Mouse (Mus musculus) fibroblast of lung, adult 2 months (primary cell): ENCODE measurements around the gene Cers6.

Source experiments
- DNase-seq: peaks from one replicate; pipeline ENCODE4 v3.0.0-alpha.2; 2011; ENCODE audit warnings: low read depth

The Cers6 gene

DNA sequence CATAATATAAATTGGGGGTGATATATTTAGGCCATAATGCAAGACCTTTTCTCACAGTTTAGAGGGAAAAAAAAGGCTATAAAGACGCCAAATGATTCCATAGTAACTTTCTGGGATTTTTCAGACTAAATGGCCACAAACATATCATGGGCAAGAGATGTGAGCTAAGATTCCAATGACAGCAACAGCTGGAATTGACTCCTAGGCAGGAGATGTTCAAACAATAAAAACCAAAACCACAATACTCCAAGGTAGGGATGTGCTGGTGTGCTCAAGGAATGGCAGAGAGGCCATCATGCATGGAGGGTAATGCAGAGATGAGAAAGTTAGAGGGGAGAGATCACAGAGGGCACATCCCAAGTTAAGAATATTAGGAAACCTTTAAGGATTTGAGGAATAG lies 257.8 kb downstream of the Cers6 start:
- DNase-seq: no peak

- no peak for DNase-seq
Observed at GRCm38 (mm10) chr2:69119718-69120117, 258.5 kb downstream of the Cers6 start.

GRCm38 (mm10) chr2:69121681-69122080 lies 260.4 kb downstream of the Cers6 start:
- peak; percentile 19 for DNase-seq

DNA sequence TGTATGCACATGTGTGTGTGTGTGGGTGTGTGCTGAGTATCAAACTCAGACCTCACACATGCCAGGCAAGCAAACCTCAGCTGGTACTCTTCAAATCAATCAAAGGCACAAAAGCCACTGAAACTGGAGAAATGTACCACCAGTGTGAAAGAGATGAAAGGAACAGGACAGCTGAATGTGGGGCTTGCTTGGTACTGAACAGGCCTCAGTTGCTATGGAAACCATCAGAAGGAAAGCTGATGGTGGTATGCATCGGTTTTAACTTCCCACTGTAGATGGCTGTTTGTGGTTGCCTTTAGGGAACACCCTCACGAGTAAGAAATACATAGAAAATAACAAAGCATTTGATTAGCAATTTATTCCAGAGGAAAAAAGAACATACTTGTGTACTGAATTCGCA lies 264.2 kb downstream of the Cers6 start:
- no peak for DNase-seq

DNA sequence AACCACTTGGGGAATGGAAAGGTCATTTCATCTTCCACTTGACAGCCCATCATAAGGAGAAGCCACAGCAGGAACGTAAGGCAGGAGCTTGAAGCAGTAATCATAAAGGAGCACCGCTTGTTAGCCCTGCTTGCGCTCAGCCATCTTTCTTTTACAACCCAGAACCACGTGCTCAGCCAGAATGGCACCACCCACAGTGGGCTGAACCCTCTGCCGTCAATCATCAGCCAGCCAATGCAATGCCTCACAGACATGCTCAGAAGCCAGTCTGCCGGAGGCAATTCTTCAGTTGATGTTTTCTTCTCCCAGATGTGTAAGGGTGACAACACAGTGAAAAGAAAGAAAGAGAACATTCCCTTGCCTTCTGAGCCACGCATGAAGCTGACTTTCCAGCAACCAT lies 267.1 kb downstream of the Cers6 start:
- DNase-seq: no peak

- no peak for DNase-seq
Observed at GRCm38 (mm10) chr2:69128921-69129395, 267.7 kb downstream of the Cers6 start.

DNA sequence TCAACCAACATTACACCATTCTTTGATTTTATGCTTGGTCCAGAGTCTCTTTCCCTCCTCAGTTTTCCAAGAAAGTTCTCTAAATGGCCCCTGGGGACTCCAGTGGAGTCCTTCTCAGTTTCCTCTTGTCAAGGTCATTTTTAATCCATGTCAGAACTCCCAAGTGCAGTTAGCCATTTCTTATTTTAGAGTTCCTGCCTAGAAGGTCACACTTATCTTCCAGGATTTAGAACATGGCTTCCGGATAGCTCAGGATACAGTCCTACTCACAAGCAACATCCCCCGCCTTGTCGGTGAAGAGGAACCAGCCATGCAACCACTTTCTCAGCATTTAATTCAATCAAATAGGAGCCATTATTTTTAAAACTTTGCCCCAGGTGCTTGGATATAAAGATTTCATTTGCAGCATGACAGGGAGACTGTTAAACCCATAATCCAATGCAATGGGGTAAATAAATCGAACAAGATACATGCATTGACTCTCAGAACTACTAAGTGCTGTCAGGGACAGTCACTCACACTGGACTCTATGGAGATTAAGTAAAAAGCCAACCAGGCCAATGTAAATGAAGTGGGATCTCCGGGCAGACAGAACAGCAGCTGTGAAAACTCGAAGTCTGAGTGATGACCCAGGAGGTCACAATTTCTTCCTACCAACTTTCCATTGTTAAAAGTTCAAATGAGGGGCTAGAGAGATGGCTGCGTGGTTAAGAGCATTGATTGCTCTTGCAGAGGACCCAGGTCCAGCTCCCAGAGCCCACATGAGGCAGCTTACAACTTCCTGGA lies 268.4 kb downstream of the Cers6 start:
- DNase-seq: no peak

GRCm38 (mm10) chr2:69132046-69132445 lies 270.8 kb downstream of the Cers6 start:
- no peak for DNase-seq

- DNase-seq: no peak
Observed at GRCm38 (mm10) chr2:69132488-69133040, 271.3 kb downstream of the Cers6 start.

DNA sequence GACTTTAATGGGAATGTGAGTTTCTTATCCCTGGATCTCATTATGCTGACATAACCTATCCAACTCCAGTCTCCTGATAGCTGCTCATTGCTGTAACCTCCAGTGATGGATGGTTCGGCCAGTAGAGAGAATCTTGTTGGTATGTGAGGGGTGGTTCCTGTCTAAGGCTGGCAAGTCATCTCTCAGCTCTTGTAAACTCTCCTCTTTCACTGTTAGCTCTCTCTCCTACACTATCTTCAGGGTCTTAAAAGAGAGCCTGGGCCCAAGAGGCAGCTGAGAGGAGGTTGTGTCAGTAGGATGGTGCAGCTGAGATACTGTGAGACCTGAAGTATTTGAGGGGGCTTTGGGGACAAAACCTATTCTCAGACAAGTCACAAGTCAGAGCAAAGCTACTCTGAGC lies 272.9 kb downstream of the Cers6 start:
- no peak for DNase-seq

- DNase-seq: no peak
Observed at GRCm38 (mm10) chr2:69134937-69135336, 273.7 kb downstream of the Cers6 start.

DNA sequence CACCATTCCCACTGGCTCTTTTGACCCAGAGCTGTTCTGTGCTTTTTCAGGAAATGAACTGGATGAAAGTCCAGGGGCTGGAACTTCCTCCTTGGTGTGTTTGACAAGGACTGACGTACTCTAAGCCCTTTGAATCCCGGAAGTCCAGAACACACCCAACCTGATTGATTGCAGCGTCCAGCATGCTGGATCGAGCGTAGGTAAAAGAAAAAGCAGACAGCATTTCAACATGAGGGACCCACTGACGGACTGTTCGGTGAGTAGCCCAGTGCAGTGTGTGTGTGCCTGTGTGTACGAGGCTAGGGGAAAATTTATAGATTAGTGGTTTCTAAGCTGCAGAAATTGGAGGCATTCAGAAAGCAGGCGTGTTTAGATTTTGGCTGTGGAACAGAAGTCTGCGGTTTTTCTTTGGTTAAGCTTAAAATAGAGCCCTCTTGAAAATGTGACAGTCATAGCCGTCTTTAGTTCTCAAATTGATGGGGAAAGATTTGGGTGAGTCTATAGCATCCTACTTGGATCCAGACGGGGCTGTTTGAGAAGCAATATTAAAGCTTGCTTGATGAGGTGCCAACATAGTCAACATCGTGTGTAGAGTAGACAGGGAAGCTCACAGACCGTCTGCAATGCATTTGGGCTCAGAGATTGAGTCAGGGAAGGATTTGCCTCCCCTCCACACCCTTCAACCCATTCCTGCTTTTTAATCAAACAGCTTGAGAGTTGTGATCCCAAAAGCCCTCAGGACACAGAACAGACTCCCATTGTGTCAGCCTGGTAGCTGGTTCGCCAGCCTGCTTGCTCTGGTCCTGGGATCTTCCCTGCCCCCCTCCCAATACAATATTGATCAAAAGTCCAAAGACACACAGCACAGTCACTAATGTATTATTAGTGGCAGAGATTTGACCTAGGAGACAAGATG lies 274.7 kb downstream of the Cers6 start, which contains the start of gene Nostrin:
Gene Nostrin, plus strand, starts transcription at position 140 of the 916 bp plus-strand sequence.
- no peak for DNase-seq

DNA sequence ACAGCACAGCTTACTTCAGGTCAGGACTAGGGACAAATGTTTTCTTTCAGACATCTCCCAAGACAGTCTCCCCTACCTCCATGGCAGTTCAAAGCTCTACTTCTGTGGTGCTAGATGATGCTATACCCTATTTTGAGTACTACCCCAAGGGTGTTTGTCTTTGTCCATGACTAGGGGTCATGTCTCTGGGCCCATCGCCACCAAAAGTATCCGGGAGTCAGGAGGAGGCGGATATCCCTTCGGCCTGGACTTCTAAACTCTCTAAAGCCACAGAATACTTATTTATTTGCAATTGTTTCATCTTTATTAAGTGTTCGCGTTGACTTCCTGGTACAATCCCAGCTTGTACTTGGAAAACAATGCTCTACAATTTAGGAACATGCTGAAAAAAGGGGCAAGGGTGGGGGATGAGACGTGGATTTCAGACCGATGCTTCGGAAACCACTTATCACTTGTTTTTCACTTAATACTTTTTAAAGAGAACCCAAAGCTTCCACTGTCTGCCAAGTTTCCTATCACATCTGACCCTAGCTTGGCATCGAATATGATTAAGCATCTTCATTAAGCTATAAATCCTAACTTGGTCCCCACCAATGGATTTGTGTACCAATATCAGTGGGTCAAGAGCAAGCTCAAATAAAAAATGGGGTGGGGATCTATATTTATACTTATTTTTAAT lies 276.3 kb downstream of the Cers6 start:
- no peak for DNase-seq

DNA sequence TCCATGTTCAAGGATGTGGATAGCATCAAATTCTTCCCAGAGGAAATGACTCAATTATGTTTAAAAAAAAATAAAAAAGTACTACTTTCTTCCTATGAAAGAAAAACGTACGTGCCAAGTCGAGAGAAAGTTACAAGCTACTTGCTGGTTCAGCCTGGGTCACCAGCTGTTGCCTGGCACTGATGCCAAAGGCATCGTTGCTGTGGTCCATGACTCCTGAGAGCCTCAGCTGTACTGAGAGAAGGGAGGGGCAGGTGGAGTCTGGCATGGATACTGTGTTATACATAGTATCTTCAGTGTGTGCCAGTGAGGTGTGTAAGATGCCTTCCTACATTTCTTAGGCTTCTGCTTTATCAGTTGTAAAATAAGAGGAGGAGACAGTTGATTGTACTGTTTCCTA lies 277.5 kb downstream of the Cers6 start:
- DNase-seq: peak; percentile 40

GRCm38 (mm10) chr2:69140215-69140614 lies 279.0 kb downstream of the Cers6 start:
- no peak for DNase-seq

DNA sequence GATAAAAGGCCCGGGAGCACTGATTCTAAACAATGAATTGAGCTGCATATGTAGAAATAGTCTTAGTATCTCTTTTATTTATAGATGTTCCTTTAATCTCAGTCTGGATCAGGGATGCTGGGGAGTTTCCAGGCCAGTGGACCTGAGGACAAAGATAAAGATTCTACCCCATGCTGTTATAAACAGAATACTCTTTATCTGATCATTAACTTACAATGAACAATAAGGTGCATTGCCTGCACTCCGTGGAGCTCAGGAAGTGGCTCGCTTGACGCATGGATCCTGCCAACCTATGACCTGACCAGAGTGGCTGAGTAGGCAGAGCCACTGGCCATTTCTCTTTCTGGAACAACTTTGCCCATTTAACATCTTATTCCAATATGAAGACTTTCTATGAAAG lies 279.6 kb downstream of the Cers6 start:
- DNase-seq: no peak

- no peak for DNase-seq
Observed at GRCm38 (mm10) chr2:69148691-69149090, 287.4 kb downstream of the Cers6 start.

- DNase-seq: no peak
Observed at GRCm38 (mm10) chr2:69149154-69149553, 287.9 kb downstream of the Cers6 start.

GRCm38 (mm10) chr2:69150841-69151240 lies 289.6 kb downstream of the Cers6 start:
- no peak for DNase-seq

DNA sequence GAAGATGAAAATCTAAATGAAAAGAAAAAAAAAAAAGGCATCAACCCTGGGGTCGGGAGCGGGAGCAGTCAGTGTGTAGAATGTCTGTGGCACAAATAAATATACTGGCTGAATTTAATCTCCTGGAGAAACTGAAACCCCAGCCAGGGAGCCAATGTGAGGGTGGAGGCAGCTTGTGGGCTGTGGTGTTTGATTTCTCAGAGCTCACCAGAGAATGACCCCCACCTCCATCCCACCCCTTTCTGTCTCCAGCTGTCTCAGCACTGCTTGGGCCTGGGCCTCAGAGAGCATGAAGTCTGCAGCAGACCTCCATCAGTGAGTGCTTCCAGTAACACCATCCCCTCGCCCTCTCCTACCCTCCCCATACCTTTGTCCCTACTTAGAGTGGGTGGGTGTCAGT lies 294.6 kb downstream of the Cers6 start:
- DNase-seq: no peak

DNA sequence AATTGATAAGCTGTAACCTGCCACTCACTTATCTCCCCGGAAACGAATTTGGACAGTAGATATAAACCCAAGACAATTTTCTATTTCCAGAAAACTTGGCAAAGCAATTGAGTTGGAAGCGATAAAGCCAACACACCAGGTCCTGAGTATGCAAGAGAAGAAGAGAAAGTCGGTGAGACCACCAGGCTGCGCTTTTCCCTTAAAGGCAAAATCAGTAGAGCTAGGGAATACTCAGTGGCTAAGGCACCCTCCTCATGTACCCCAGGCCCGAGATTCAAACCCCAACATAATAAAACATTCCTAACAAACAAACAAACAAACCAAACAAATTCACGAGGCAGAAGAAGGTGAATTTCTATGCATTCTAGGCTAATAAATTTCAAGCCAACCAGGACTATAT lies 295.0 kb downstream of the Cers6 start:
- DNase-seq: no peak

- no peak for DNase-seq
Observed at GRCm38 (mm10) chr2:69158907-69159306, 297.7 kb downstream of the Cers6 start.
